Mouse (Mus musculus) kidney, adult 2 months (tissue): ENCODE data around the gene Sash1. TPM values are rescaled to one million over a fixed set of nuclear protein-coding genes. Genes with fewer than 3 reads are reported as not detected.
A peak's percentile ranks its signal among the peaks of the same experiment; 100 is the strongest.

ENCODE experiments used
- DNase-seq: peaks from one replicate; pipeline ENCODE4 v3.0.0; 2021
- H3K27ac ChIP-seq: fragments of 200-500 bp; 2 replicates; pipeline ENCODE4 v1.5.1; 2012; ENCODE audit warnings: low read depth, low read length, control low read depth, inconsistent platforms; ENCODE audit not compliant: insufficient read depth
- H3K27me3 ChIP-seq: fragments of 200-500 bp; replicated peaks from 2 replicates; pipeline ENCODE4 v1.6.1; 2012; ENCODE audit warnings: mild to moderate bottlenecking, moderate library complexity, low read length, inconsistent platforms; ENCODE audit not compliant: control insufficient read depth, insufficient read depth
- H3K36me3 ChIP-seq: fragments of 200-500 bp; 2 replicates; pipeline ENCODE4 v1.6.1; 2012; ENCODE audit warnings: mild to moderate bottlenecking, moderate library complexity, low read length, inconsistent platforms; ENCODE audit not compliant: control insufficient read depth, insufficient read depth
- H3K4me1 ChIP-seq: fragments of 200-500 bp; 2 replicates; pipeline ENCODE4 v1.6.1; 2011; ENCODE audit warnings: low read length; ENCODE audit not compliant: control insufficient read depth, insufficient read depth
- H3K4me3 ChIP-seq: fragments of 200-500 bp; 2 replicates; pipeline ENCODE4 v1.5.1; 2011; ENCODE audit warnings: mild to moderate bottlenecking, low read depth, low read length, control low read depth; ENCODE audit not compliant: insufficient read depth
- CTCF ChIP-seq: fragments of 200-500 bp; conservative IDR thresholded peaks from 2 replicates; pipeline ENCODE4 v1.5.1; 2011; ENCODE audit warnings: low read depth, mild to moderate bottlenecking, control low read depth, low read length, moderate library complexity, mixed read lengths; ENCODE audit not compliant: insufficient read depth, insufficient read length
- POLR2A ChIP-seq: fragments of 200-500 bp; IDR thresholded peaks from one replicate; pipeline ENCODE4 v1.6.1; 2011; ENCODE audit warnings: low read depth, low read length, control low read depth
- WGBS: fragments of 180-500 bp; shearing (Covaris S2); methylation state at CpG from one replicate; pipeline ENCODE4 v1.1.7; 2018; 5-methylcytosine and 5-hydroxymethylcytosine counted together
- polyA plus RNA-seq: library from polyadenylated mRNA; depleted of rRNA; stranded (reverse); fragments of >200 nt; gene quantifications from 2 replicates; pipeline ENCODE4 v1.2.3, GENCODE M21; 2012

The Sash1 gene
- polyA plus RNA-seq, 1 experiment, result 13.5 TPM

GRCm38 (mm10) chr10:8915755-8916154, 29.9 kb upstream of the Sash1 start:
- DNase-seq, result no peak
- 77% methylated on average over 5 of the region's 5 CpGs for WGBS
- TF ChIP-seq POLR2A (no peak), CTCF (no peak)
- no peaks in the 10 kb centered on the region for H3K36me3 ChIP-seq
- H3K4me3 ChIP-seq, result no peak overlapping the region
- H3K4me1 ChIP-seq, result no peaks in the 10 kb centered on the region; the same call in 1 of the 2 replicates
- H3K27ac ChIP-seq, result no peak overlapping the region
- H3K27me3 ChIP-seq, result no peaks in the 10 kb centered on the region

DNA sequence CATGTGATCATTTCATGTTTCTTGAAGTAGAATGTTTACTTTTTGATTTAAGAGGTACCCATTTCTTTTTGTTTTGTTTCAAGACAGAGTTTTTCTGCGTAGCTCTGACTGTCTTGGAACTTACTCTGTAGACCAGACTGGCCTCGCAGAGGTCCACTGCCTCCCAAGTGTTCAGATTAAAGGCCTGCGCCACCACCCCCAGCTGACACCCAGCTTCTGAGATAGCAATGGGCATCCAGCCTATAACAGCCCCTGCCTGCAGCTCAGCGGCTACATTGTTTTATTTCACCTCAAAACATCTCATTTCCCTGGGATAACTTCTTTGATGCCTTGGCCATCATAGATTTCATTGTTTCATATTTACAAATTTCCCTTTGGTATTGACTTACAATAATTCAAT, 28.0 kb upstream of the Sash1 start:
- H3K4me1 ChIP-seq, result no peaks in the 10 kb centered on the region; the same call in 1 of the 2 replicates
- H3K27me3 ChIP-seq, result no peaks in the 10 kb centered on the region
- TF ChIP-seq CTCF (no peak), POLR2A (no peak)
- 88% methylated on average over 4 of the region's 4 CpGs for WGBS
- DNase-seq, result no peak
- no peak overlapping the region for H3K27ac ChIP-seq
- no peaks in the 10 kb centered on the region for H3K36me3 ChIP-seq
- no peak overlapping the region for H3K4me3 ChIP-seq

DNA sequence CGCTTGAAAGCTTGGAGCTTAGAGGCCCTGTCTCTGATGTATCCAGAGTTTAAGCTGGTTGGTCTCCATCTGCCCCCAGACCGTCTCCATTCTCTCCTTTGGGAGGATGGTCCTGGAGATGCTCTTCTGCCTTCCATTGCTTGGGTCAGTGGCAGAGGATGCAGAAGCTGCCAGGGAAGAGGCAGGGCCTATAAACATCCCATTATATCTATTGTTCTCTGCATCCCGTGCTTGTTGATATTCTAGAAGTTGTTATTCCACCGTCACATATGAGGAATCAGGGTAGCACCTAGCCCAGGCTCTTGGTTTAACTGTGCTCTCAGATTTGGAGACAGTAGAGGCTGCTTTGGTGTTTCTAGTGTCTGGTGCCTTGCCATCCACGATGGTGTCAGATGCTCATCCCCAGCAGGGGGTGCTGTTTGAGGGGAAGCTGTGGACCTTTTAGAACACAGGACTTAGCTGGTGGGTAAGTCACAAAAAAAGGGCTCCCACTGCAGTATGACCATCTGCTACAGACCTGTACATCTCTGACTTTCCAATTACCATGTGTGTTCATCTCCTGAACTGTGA, 26.9 kb upstream of the Sash1 start:
- TF ChIP-seq POLR2A (no peak), CTCF (peak; percentile 64)

GRCm38 (mm10) chr10:8912213-8912612, 26.3 kb upstream of the Sash1 start:
- Histone ChIP-seq H3K36me3 (no peaks in the 10 kb centered on the region), H3K4me3 (no peak overlapping the region), H3K4me1 (no peaks in the 10 kb centered on the region), H3K27ac (no peak overlapping the region), H3K27me3 (no peaks in the 10 kb centered on the region)
- no peak for DNase-seq
- WGBS, result 57% methylated on average over 4 of the region's 4 CpGs
- no peak for TF ChIP-seq POLR2A
- no peak for TF ChIP-seq CTCF

More for the DNA sequence above, 26.9 kb upstream of the Sash1 start:
- WGBS, result 74% methylated on average over 5 of the region's 5 CpGs
- H3K27ac ChIP-seq, result no peak overlapping the region
- H3K36me3 ChIP-seq, result no peaks in the 10 kb centered on the region
- H3K4me3 ChIP-seq, result no peak overlapping the region
- no peak for DNase-seq
- H3K27me3 ChIP-seq, result no peaks in the 10 kb centered on the region
- no peaks in the 10 kb centered on the region; the same call in 1 of the 2 replicates for H3K4me1 ChIP-seq

DNA sequence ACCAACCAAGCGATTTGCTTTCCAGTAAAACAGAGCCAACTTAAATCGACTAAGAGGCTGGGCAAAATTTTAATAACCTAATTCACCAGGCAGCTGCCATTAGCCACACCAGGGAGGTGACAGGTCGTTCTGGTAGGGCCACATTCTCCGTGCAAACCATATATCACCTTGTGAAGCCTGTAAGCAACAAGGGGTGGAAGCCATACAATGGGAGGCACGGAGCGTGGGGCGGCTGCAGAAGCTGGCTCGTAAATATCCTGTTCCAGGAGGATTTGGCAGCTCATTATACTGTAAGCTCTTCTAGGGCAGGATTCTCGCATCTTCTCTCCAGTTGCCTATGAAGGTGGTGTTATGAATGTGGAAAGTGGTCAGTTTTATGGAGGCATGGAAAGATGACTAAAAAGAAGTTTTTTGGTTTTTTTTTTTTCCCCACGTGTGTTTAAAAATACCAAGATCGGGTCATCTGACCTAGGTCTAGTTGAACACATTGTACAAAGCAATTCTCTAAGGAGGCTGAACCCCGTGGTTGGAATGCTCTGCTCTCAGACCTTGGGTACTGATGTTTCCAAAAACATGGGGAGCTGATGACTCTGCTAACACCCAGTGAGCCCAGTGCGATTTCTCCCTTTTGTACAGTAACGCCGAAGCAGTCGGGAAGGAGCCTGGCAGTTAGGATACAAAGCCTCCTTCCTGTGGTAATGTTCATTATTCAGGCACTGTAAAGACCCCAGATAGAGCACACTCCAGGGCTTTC, 24.5 kb upstream of the Sash1 start:
- no peaks in the 10 kb centered on the region for H3K36me3 ChIP-seq
- no peak overlapping the region for H3K4me3 ChIP-seq
- no peaks in the 10 kb centered on the region for H3K27me3 ChIP-seq
- TF ChIP-seq POLR2A (no peak), CTCF (no peak)
- 39% methylated on average over 16 of the region's 16 CpGs for WGBS
- no peak overlapping the region for H3K27ac ChIP-seq
- DNase-seq, result no peak
- no peaks in the 10 kb centered on the region for H3K4me1 ChIP-seq

DNA sequence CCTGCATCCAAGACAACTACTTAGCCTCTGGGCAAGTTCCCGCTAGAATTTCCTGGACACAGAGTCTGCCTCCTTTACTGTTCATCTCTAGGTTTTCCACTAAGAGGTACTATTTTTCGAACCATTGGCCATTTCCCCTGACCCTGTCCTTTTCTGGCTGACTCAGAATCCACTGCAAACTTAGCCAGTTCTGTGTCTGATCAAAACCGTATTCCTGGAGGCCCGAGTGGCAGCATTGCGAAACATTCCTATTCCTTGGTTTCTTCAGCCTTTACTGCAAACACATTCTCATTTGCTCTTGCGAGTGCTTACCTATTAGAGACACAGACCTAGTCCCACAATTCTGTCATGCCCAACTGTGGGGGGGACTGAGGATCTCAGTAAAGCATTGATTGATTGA, 17.2 kb upstream of the Sash1 start:
- no peak overlapping the region for H3K4me3 ChIP-seq
- peaks cover 5% of the 10 kb centered on the region; the same call in 1 of the 2 replicates for H3K4me1 ChIP-seq
- WGBS, result 93% methylated on average over 6 of the region's 6 CpGs
- H3K27ac ChIP-seq, result no peak overlapping the region
- H3K36me3 ChIP-seq, result no peaks in the 10 kb centered on the region
- TF ChIP-seq CTCF, result no peak
- DNase-seq, result no peak
- no peaks in the 10 kb centered on the region for H3K27me3 ChIP-seq

DNA sequence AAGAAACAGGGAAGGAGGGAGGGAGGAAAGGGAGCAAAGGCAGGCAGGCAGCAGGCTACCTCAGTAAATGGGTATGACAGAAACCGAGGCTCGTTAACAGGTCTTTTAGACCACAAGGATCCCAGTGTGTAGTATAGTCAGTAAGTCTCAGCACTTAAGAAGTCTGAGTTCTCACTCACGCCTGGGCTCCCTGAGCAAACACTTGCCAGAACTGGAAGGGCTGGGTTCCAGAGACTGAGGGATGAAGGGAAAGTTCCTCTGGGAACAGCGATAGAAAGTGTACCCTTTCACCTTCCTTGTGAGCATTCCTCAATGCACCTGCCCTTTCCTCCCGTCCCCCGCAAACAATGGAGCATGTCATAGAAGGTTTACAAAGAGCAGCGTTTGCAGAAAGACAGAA, 16.5 kb upstream of the Sash1 start:
- WGBS, result 82% methylated on average over 7 of the region's 7 CpGs
- Histone ChIP-seq H3K4me3 (no peak overlapping the region), H3K27ac (no peak overlapping the region), H3K4me1 (peaks cover 5% of the 10 kb centered on the region; the same call in 1 of the 2 replicates), H3K36me3 (no peaks in the 10 kb centered on the region), H3K27me3 (no peaks in the 10 kb centered on the region)
- TF ChIP-seq POLR2A, result no peak
- no peak for TF ChIP-seq CTCF
- no peak for DNase-seq
